Mouse (Mus musculus) G1E (cell line): Measurements from ENCODE around the gene Hrasls.

ENCODE experiments used
- CTCF ChIP-seq: IDR thresholded peaks from 2 replicates; pipeline ENCODE4 v1.5.1; 2012; ENCODE audit warnings: low read depth, low read length, inconsistent platforms, mixed read lengths
- GATA1 ChIP-seq: IDR thresholded peaks from 2 replicates; pipeline ENCODE4 v1.6.1; 2012; ENCODE audit warnings: borderline replicate concordance, low read length, inconsistent platforms, mixed read lengths
- GATA2 ChIP-seq: IDR thresholded peaks from 2 replicates; pipeline ENCODE4 v1.6.1; 2012; ENCODE audit warnings: low read depth, low read length, inconsistent platforms, borderline replicate concordance
- POLR2AphosphoS5 ChIP-seq: IDR thresholded peaks from 2 replicates; pipeline ENCODE4 v1.6.1; 2012; ENCODE audit warnings: low read depth, low read length, inconsistent platforms; ENCODE audit not compliant: insufficient replicate concordance
- TAL1 ChIP-seq: conservative IDR thresholded peaks from 2 replicates; pipeline ENCODE4 v1.6.1; 2012; ENCODE audit warnings: low read depth, low read length, inconsistent platforms, mixed read lengths

GRCm38 (mm10) chr16:29254325-29254724 is 44.8 kb downstream of the Hrasls start:
- TF ChIP-seq CTCF = no peak
- no peak for TF ChIP-seq GATA1
- no peak for TF ChIP-seq GATA2
- no peak for TF ChIP-seq TAL1
- TF ChIP-seq POLR2AphosphoS5 = no peak
